Mouse (Mus musculus) heart, postnatal 0 days (tissue): ENCODE results near the gene Nxph3.
"Not testable (repeated sequence)": the region's sequence is repeated elsewhere in the genome, so short reads cannot be mapped to it uniquely, and the experiment has no call there.

ENCODE experiments used
- CTCF ChIP-seq: IDR thresholded peaks from 2 replicates; pipeline ENCODE4 v1.5.1; 2016; ENCODE audit warnings: antibody characterized with exemption, control low read depth, low read depth
- EP300 ChIP-seq: IDR thresholded peaks from 2 replicates; pipeline ENCODE4 v1.6.1; 2016; ENCODE audit warnings: antibody characterized with exemption, low read depth

GRCm38 (mm10) chr11:95501826-95502225 is 12.5 kb downstream of the Nxph3 start:
- TF ChIP-seq EP300, CTCF: not testable (repeated sequence)
